Mouse (Mus musculus) midbrain, embryonic 14.5 days (tissue): ENCODE measurements at regions not wholly inside any gene's neighbourhood (a gene's known extent, or its start where the extent isn't known, plus 50 kb on each side); places are given as distances from the start of the nearest gene placed in this dataset.

Experiments used
- ATAC-seq: fragments of 200-750 bp; cut with Nextera tagmentation; 2 replicates; pipeline ENCODE4 v1.8.0; 2017; ENCODE audit warnings: moderate number of reproducible peaks, moderate library complexity; ENCODE audit not compliant: low FRiP score, low TSS enrichment
- DNase-seq: peaks from one replicate; pipeline ENCODE4 v3.0.0-alpha.2; 2015
- H3K27ac ChIP-seq: fragments of 300-500 bp; sonication (generic); replicated peaks from 2 replicates; pipeline ENCODE4 v1.5.1; 2014; ENCODE audit warnings: mild to moderate bottlenecking, low read depth, low read length, moderate library complexity
- H3K27me3 ChIP-seq: fragments of 300-500 bp; sonication (generic); 2 replicates; pipeline ENCODE4 v1.6.1; 2014; ENCODE audit warnings: low read length, control low read depth, mixed read lengths; ENCODE audit not compliant: control insufficient read depth, insufficient read depth
- H3K36me3 ChIP-seq: fragments of 300-500 bp; sonication (generic); 2 replicates; pipeline ENCODE4 v1.6.1; 2014; ENCODE audit warnings: low read length, control low read depth; ENCODE audit not compliant: control insufficient read depth, insufficient read depth
- H3K4me1 ChIP-seq: fragments of 300-500 bp; sonication (generic); 2 replicates; pipeline ENCODE4 v1.6.1; 2014; ENCODE audit warnings: mild to moderate bottlenecking, antibody characterized with exemption, low read length, control low read depth; ENCODE audit not compliant: control insufficient read depth, insufficient read depth
- H3K4me2 ChIP-seq: fragments of 300-500 bp; sonication (generic); 2 replicates; pipeline ENCODE4 v1.6.1; 2014; ENCODE audit warnings: mild to moderate bottlenecking, low read length, moderate library complexity
- H3K4me3 ChIP-seq: fragments of 300-500 bp; sonication (generic); replicated peaks from 2 replicates; pipeline ENCODE4 v1.5.1; 2014; ENCODE audit warnings: low read depth, low read length
- H3K9ac ChIP-seq: fragments of 300-500 bp; sonication (generic); replicated peaks from 2 replicates; pipeline ENCODE4 v1.6.1; 2014; ENCODE audit warnings: mild to moderate bottlenecking, low read length, moderate library complexity
- H3K9me3 ChIP-seq: fragments of 300-500 bp; sonication (generic); 2 replicates; pipeline ENCODE4 v1.6.1; 2016; ENCODE audit warnings: low read length, control low read depth, mixed read lengths; ENCODE audit not compliant: control insufficient read depth
- WGBS: fragments of 180-500 bp; shearing (Covaris S2); extraction: QIAGEN DNeasy Blood & Tissue Kit; methylation state at CpG from one replicate; pipeline ENCODE4 v1.1.7; 2014; 5-methylcytosine and 5-hydroxymethylcytosine counted together

DNA sequence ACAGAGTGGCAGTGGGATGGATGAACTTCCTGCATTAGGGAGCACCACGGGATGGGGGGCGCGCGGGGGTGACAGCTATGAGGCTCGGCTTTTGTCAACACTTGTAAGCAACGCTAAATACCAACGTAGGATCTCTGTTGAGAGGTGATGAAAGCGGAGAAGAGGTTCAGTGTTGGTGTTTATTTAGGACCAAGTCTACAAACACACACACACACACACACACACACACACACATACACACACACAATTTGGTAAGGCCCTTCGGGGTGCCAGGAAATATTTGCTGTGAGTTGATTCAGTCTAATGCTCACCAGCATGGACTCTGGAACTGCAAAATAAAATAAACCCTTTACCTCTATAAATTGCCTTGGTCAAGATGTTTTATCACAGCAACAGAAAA is 148.3 kb upstream of the Plcz1 start:
- no peak for DNase-seq
- Histone ChIP-seq H3K4me1 (peaks cover 6% of the 10 kb centered on the region; the same call in 1 of the 2 replicates), H3K9me3 (no peaks in the 10 kb centered on the region), H3K27me3 (no peaks in the 10 kb centered on the region), H3K36me3 (no peaks in the 10 kb centered on the region), H3K4me3 (no peak overlapping the region), H3K4me2 (no peak overlapping the region), H3K27ac (no peak overlapping the region), H3K9ac (no peak overlapping the region)
- no peak for ATAC-seq
- 85% methylated on average over 9 of the region's 9 CpGs for whole genome bisulfite sequencing

DNA sequence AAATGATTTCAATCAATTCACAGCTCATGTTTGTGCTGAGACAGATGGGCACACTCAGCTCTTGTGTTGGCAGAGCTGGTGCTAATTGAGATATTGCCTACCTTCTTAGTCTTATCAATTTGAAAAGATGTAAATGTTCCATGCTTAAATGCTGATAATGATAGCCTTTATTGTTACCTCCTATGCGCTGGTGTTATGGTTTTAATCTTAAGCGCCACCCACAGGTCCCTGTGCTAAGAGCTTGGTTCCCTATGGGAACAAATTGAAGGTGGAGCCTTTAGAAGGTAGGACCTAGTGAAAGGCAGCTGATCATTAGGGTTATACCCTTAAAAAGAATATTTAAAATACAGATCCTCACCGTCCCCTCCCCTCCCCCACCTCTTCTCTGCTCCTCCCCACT is 146.5 kb upstream of the Plcz1 start:
- H3K27me3 ChIP-seq: no peaks in the 10 kb centered on the region
- H3K27ac ChIP-seq: no peak overlapping the region
- H3K4me1 ChIP-seq: no peaks in the 10 kb centered on the region
- 92% methylated on average over 3 of the region's 3 CpGs for WGBS
- H3K9ac ChIP-seq: no peak overlapping the region
- no peak for DNase-seq
- ATAC-seq: no peak
- H3K4me2 ChIP-seq: no peak overlapping the region
- H3K9me3 ChIP-seq: no peaks in the 10 kb centered on the region
- H3K36me3 ChIP-seq: no peaks in the 10 kb centered on the region
- no peak overlapping the region for H3K4me3 ChIP-seq

DNA sequence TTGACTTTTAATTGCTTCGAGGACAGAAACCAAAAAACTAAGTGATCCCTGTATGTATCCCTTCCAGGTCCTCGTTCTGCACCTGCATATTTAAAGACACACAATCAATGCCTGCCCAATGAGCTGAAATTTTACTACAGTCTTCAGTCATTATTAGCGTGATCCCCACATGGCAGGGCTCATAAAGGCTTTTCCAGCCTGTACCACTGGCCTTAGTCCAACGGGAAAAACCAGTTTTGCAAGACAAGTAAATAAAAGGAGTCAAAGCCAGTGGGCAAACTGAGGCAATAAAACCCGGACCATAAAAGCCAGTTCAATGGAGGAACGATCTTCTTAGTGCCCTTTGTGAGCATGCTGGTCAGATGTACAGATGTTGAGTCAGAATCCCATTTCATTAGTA is 145.8 kb upstream of the Plcz1 start:
- H3K36me3 ChIP-seq: no peaks in the 10 kb centered on the region
- no peaks in the 10 kb centered on the region for H3K27me3 ChIP-seq
- H3K9ac ChIP-seq: no peak overlapping the region
- H3K4me1 ChIP-seq: no peaks in the 10 kb centered on the region
- H3K27ac ChIP-seq: no peak overlapping the region
- ATAC-seq (no peak), DNase-seq (no peak)
- no peak overlapping the region for H3K4me3 ChIP-seq
- no peak overlapping the region for H3K4me2 ChIP-seq
- WGBS: 74% methylated on average over 6 of the region's 6 CpGs
- H3K9me3 ChIP-seq: no peaks in the 10 kb centered on the region

DNA sequence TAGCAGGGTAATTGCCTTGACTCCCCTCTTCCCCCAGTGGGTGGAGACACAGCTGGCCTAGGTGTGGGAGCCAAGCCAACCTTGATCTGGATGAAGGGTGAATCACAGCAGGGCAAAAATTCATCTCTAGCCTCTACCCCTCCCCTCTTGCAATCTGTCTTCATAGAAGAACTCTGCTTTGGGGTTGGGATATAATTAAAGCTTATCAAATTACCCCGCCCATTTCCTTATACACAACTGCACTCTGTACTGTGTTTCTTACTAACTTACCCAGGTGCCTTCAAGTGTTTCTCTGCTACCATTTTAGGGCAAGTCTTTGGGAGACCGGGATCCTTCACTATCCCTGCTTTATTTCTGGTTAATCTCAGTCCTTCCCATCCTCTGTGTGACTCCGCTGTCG is 138.7 kb upstream of the Plcz1 start:
- DNase-seq (no peak), ATAC-seq (no peak)
- no peak overlapping the region for H3K9ac ChIP-seq
- WGBS: 88% methylated on average over 4 of the region's 4 CpGs
- H3K27me3 ChIP-seq: no peaks in the 10 kb centered on the region
- H3K4me1 ChIP-seq: no peaks in the 10 kb centered on the region
- no peak overlapping the region for H3K27ac ChIP-seq
- H3K4me3 ChIP-seq: no peak overlapping the region
- H3K4me2 ChIP-seq: no peak overlapping the region
- no peaks in the 10 kb centered on the region for H3K9me3 ChIP-seq
- no peaks in the 10 kb centered on the region for H3K36me3 ChIP-seq

DNA sequence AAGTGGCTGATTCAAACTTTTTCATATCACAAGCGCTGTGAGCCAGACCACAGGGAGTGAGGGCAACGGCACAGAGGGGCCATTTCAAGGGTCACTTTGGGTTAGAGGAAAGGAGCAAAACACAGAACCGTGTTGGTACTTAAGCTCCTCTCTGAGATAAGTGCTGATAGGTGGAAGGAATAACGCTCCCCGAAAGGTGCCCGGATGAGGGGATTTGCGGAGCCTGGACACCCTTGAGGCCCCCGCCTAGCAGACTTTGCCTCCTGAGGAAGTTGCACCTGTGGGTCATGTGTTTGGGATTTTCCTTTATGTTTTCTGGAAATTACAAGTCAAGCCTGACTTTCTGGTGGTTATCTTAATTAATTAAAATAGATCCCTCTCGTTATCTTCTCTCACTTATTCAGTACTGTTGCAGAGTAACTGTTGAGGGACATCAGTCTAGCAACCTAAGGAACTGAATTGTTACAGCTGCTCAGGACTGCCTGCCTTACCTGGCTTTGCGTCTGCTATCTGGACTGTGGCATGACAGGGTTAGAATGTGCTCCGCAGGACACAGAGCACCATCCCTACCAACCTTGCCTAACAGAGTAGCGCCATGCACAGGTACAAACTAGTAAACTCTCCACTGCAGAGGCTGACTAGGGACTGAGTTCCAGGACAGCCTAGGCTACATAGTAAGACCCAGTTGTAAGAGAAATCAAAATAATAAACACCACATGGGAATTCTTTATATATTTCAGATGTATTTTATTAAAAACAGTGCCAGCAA is 137.4 kb upstream of the Plcz1 start:
- WGBS: 89% methylated on average over 12 of the region's 12 CpGs
- no peak for DNase-seq
- Histone ChIP-seq H3K27me3 (no peaks in the 10 kb centered on the region), H3K9me3 (no peaks in the 10 kb centered on the region), H3K27ac (no peak overlapping the region), H3K4me3 (no peak overlapping the region), H3K9ac (no peak overlapping the region), H3K4me1 (no peaks in the 10 kb centered on the region), H3K4me2 (no peak overlapping the region), H3K36me3 (no peaks in the 10 kb centered on the region)
- ATAC-seq: no peak

DNA sequence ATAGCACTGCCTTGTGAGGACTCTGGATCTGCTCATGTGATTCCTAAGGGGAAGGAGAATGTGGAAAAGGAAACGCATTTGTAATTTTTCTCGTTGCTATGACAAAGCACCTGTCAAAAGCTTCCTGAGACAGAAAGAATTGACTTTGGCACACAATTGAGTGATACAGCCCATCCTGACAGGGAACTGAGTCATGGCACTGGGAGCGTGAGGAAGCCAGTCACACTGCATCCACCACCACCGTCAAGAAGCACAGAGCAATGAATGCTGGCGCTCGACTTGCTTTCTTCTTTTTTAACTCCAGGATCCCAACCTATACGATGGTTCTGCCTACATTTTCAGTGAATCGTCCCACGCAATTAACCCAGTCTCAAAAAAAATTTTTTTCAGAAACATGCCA is 131.5 kb upstream of the Plcz1 start:
- Histone ChIP-seq H3K27ac (no peak overlapping the region), H3K4me2 (no peak overlapping the region), H3K9ac (no peak overlapping the region), H3K36me3 (no peaks in the 10 kb centered on the region), H3K27me3 (no peaks in the 10 kb centered on the region), H3K9me3 (no peaks in the 10 kb centered on the region), H3K4me3 (no peak overlapping the region), H3K4me1 (no peaks in the 10 kb centered on the region)
- DNase-seq (no peak), ATAC-seq (no peak)
- 91% methylated on average over 9 of the region's 9 CpGs for WGBS

DNA sequence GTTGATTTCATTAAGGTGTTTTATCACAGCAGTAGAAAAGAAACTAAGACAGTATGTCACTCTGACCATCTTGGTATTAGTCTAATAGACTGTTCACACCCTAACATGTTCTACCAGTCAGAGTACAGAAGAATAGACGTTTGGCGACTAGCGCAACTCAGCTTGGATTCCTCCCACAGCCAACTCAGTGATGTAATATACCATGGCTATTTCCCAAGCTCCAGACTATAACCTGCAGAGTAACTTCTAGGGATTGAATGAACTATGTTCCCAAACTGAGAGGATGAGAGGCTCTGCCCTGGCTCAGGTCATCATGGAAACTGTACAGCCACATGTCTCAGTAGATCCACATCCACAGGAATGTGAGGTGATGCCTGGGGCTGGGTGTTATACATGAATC is 128.6 kb upstream of the Plcz1 start:
- ATAC-seq: no peak

DNA sequence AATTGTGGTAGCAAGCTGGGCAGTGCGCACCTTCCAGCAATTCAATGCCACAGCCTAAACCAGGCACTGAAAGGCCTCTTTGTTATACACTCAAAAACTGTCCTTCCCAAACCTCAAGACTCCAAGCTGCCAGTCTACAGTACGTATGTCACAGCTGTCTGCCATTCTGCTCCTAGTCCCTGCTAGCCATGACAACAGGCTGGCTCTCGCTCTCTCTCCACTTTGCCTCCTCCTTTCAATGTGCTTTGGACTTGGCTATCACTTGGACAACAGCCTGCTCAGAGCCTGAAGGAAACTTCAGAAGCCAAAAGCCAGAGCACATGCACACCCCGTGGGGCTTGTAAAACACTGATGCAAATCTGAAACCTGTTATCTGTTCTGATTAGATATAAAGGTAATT is 125.9 kb upstream of the Plcz1 start:
- WGBS: 85% methylated on average over 4 of the region's 4 CpGs
- Histone ChIP-seq H3K27me3 (no peaks in the 10 kb centered on the region), H3K9ac (no peak overlapping the region), H3K27ac (no peak overlapping the region), H3K36me3 (no peaks in the 10 kb centered on the region), H3K4me3 (no peak overlapping the region), H3K9me3 (no peaks in the 10 kb centered on the region), H3K4me2 (no peak overlapping the region), H3K4me1 (no peaks in the 10 kb centered on the region)
- ATAC-seq: no peak
- no peak for DNase-seq

More for the DNA sequence above, 128.6 kb upstream of the Plcz1 start:
- Histone ChIP-seq H3K36me3 (no peaks in the 10 kb centered on the region), H3K9ac (no peak overlapping the region), H3K27ac (no peak overlapping the region), H3K4me2 (no peak overlapping the region), H3K4me3 (no peak overlapping the region), H3K9me3 (no peaks in the 10 kb centered on the region), H3K27me3 (no peaks in the 10 kb centered on the region), H3K4me1 (no peaks in the 10 kb centered on the region)
- WGBS: 96% methylated on average over 3 of the region's 3 CpGs
- no peak for DNase-seq

DNA sequence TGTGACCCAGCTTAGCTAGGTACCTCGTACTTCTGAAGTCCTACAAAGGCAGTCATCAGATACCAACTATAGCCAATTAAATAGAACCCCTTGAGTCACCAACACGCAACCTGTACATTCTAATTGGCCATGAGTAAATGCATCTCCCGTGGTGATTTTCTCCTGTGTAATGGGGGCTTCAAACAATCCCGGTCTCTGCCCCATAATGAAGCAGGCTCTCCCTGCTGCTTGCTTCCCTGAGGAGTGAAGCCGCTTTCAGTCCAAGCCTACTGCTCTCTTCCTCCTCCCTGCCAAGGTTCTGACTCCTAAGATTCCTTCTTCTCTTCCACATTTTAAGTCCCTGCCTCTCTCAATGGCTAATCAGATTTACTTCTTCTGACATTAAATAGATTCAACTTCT is 121.5 kb upstream of the Plcz1 start:
- H3K27ac ChIP-seq: no peak overlapping the region
- no peak overlapping the region for H3K9ac ChIP-seq
- no peak for DNase-seq
- no peaks in the 10 kb centered on the region for H3K9me3 ChIP-seq
- no peak for ATAC-seq
- H3K4me3 ChIP-seq: no peak overlapping the region
- no peaks in the 10 kb centered on the region for H3K36me3 ChIP-seq
- H3K27me3 ChIP-seq: no peaks in the 10 kb centered on the region
- no peaks in the 10 kb centered on the region for H3K4me1 ChIP-seq
- 63% methylated on average over 5 of the region's 5 CpGs for WGBS
- no peak overlapping the region for H3K4me2 ChIP-seq
